Mouse (Mus musculus): Measurements from ENCODE around the gene Prok1. TPM values are rescaled to one million over a fixed set of nuclear protein-coding genes. Genes with fewer than 3 reads are reported as not detected.

The Prok1 gene
- polyA plus RNA-seq (2015; fragmentation: Nextera tagmentation; extraction: Ambion mirVana) = not detected in 2 replicates

DNA sequence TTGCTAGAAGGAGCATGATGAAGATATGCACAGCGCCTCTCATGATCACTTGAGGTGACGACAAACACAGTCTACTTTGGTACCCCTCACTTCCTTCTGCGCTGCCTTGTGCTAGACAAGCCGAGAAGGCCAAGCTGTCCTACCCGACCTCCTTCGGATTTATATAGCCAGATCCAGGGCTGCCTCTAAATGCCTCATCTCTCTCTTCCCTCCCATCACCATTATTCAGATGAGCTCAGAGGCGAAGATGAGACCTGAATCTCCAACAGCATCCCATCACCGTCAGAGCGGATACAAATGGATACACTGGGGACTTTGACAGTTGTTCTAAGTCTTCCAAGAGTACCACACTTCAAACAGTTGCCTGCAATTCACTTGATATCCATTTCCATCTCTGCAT lies at the start of gene Prok1:
TSS of gene Prok1 (minus strand) at position 101 of the 400 bp plus-strand sequence.
- no peak for ATAC-seq (ENCODE audit: insufficient number of reproducible peaks, low FRiP score, low TSS enrichment, low read depth)
- Histone ChIP-seq H3K27me3 (no peaks in the 10 kb centered on the region), H3K9me3 (replicated peaks) (no peaks in the 10 kb centered on the region), H3K36me3 (no peaks in the 10 kb centered on the region), H3K27ac (replicated peaks) (no peak within 1 kb of the TSS), H3K4me2 (replicated peaks) (no peak within 1 kb of the TSS), H3K9ac (no peak within 1 kb of the TSS), H3K4me1 (no peaks in the 10 kb centered on the region), H3K4me3 (replicated peaks) (no peak within 1 kb of the TSS)
- WGBS = 90% methylated on average over 9 of the region's 9 CpGs

DNA sequence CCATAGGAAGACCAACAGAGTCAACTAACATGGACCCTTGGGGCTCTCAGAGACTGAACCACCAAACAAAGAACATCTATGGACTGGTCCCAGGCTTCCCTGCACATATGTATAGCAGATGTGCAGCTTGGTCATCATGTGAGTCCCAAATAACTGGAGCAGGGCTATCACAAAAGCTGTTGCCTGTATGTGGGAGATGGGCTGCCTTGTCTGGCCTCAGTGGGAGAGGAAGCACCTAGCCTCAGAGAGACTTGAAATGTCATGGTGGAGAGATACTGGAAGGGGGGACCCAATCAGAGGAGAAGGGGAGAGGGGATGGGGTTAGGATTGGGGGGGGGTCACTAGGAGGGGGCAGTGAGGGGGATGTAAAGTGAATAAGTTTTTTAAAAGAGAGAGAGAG lies 47.8 kb upstream of the Prok1 start:
- Histone ChIP-seq H3K4me3 (replicated peaks) (no peak overlapping the region), H3K4me1 (peaks cover 4% of the 10 kb centered on the region; the same call in 1 of the 2 replicates), H3K27me3 (no peaks in the 10 kb centered on the region), H3K4me2 (replicated peaks) (no peak overlapping the region), H3K27ac (replicated peaks) (no peak overlapping the region), H3K36me3 (peaks cover 18% of the 10 kb centered on the region), H3K9ac (no peak overlapping the region), H3K9me3 (replicated peaks) (no peaks in the 10 kb centered on the region)
- ATAC-seq (ENCODE audit: insufficient number of reproducible peaks, low FRiP score, low TSS enrichment, low read depth) = no peak

DNA sequence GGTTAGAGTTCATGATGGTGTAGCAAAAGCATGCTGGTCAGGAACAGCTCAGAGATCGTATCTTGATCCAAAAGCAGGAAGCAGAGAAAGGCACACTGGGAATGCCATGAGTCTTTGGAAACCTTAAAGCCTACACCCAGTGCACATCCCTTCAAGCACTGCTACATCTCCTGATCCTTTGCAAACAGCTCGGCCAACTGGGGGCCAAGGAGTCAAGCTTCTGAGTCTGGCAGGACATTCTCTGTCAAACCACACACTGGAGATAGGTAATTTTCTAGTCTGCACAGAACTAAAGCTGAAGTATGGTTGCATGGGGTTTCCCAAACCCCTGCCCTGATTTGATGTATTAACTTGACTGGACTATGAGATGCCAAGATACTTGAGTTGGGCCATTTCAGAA lies 46.6 kb upstream of the Prok1 start:
- no peak overlapping the region for H3K27ac ChIP-seq (replicated peaks)
- no peaks in the 10 kb centered on the region for H3K9me3 ChIP-seq (replicated peaks)
- H3K9ac ChIP-seq = no peak overlapping the region
- H3K27me3 ChIP-seq = no peaks in the 10 kb centered on the region
- H3K4me3 ChIP-seq (replicated peaks) = no peak overlapping the region
- H3K4me2 ChIP-seq (replicated peaks) = no peak overlapping the region
- WGBS = 80% methylated on average over 2 of the region's 2 CpGs
- H3K36me3 ChIP-seq = peaks cover 25% of the 10 kb centered on the region
- no peak for ATAC-seq (ENCODE audit: insufficient number of reproducible peaks, low FRiP score, low TSS enrichment, low read depth)
- H3K4me1 ChIP-seq = peaks cover 4% of the 10 kb centered on the region; the same call in 1 of the 2 replicates

DNA sequence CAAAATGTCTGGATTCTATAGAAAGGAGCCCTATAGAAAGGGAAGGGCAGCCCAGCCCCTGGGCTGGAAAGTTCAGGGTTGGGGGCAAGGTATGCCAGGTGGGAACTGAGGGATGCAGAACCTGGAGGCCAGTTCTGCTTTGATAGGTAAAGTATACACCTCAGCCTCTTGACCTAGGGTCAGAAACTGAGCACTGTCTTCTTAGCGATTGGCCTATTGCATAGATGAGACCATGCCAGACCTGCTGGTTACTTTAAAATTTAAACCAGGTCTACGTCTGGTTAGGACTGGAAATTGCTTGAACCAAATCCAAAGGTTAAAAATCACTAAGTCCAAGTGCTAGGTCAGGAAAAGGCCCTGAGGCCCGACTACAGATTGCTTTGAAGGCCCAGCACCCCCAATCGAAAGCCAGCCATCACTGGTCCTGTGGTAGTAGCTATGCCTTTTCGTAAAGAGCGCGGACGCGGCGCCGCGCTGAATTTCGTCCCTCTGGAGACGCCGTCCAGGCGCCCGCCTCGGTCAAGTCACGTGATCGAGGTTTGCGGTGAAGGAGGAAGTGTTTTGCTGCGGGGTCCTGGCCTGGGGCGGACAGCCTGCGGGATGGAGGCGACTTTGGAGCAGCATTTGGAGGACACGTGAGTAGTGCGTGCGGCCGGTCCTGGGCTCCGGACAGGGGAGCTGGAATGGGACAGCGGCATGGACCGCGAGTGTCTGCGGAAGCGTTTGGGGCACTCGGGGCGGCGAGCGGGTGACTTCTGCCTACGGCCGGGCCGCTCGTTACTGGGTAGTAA lies 39.2 kb upstream of the Prok1 start, which contains the start of gene Lamtor5:
TSS of gene Lamtor5 (plus strand) at position 380 of the 791 bp plus-strand sequence.
- no peaks in the 10 kb centered on the region for H3K27me3 ChIP-seq
- H3K36me3 ChIP-seq = peaks cover 16% of the 10 kb centered on the region
- 2% methylated on average over 43 of the region's 43 CpGs for WGBS
- H3K4me3 ChIP-seq (replicated peaks) = peak within 1 kb of the TSS; percentile 85
- H3K9me3 ChIP-seq (replicated peaks) = no peaks in the 10 kb centered on the region
- no peak within 1 kb of the TSS for H3K27ac ChIP-seq (replicated peaks)
- peak; percentile 84 for ATAC-seq (ENCODE audit: insufficient number of reproducible peaks, low FRiP score, low TSS enrichment, low read depth)
- H3K9ac ChIP-seq = peak within 1 kb of the TSS; percentile 85
- peaks cover 15% of the 10 kb centered on the region for H3K4me1 ChIP-seq
- H3K4me2 ChIP-seq (replicated peaks) = peak within 1 kb of the TSS; percentile 62

DNA sequence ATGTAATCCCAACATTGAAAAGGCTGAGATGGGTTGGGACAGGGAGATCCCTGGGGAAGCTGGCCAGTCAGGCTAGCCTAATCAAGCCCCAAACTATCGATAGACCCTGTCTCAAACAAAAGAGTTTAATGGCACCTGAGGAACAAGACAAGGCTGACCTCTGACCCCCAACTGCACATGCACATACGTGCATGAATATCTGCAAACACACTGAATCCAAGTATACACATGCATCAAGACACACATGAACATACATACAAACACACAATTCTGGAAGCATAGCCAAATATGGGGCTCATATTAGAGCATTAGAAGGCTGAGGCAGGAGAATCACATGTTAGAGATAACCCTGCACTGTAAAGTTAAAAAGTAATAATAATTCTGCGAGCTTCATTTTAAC lies 37.1 kb upstream of the Prok1 start:
- no peaks in the 10 kb centered on the region for H3K9me3 ChIP-seq (replicated peaks)
- H3K4me1 ChIP-seq = peaks cover 15% of the 10 kb centered on the region
- no peaks in the 10 kb centered on the region for H3K27me3 ChIP-seq
- WGBS = 81% methylated on average over 3 of the region's 3 CpGs
- no peak overlapping the region for H3K4me3 ChIP-seq (replicated peaks)
- H3K27ac ChIP-seq (replicated peaks) = no peak overlapping the region
- no peak overlapping the region for H3K4me2 ChIP-seq (replicated peaks)
- H3K9ac ChIP-seq = no peak overlapping the region
- no peak for ATAC-seq (ENCODE audit: insufficient number of reproducible peaks, low FRiP score, low TSS enrichment, low read depth)
- H3K36me3 ChIP-seq = no peaks in the 10 kb centered on the region

DNA sequence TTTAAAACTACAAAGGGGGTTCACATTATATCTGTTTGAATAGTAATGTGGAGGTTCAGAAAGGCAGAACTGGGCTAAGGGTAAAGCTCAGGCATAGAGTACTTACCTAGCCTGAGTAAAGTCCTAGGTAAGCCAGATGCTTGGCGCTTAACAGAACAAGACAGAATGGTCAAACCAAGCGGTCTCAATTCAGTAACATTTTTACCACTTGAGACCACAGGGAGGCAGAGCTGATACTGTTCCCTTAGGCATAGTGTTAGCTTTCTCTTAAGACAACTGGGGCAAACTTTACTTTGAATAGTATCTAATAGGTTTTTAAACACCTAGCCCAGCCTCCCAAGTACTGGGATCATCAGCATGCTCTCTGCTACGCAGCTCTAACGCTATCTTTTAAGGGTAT lies 36.5 kb upstream of the Prok1 start:
- ATAC-seq (ENCODE audit: insufficient number of reproducible peaks, low FRiP score, low TSS enrichment, low read depth) = no peak
- H3K9me3 ChIP-seq (replicated peaks) = no peaks in the 10 kb centered on the region
- 45% methylated on average over 4 of the region's 4 CpGs for WGBS

DNA sequence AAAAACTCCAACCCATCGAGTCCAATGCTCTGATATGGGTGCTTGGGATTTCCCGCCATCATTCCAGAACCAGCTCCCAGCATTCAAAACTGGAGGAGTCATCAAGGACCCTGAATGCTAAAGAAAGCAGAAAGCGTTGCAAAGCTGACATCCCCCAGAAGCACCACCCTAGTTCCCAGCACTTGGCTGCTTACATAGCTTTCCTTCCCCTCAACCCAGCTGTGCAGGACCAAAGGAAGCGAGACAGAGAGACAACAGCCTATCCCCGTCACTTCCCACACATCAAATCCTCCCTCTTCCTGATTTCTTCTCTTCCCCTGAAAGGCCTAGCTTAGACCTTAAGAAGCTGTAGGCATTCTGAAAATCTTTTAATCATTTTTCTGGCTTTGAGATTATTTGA lies 35.8 kb upstream of the Prok1 start:
- Histone ChIP-seq H3K27ac (replicated peaks) (no peak overlapping the region), H3K4me1 (peaks cover 15% of the 10 kb centered on the region), H3K36me3 (no peaks in the 10 kb centered on the region), H3K9me3 (replicated peaks) (no peaks in the 10 kb centered on the region), H3K9ac (no peak overlapping the region), H3K4me3 (replicated peaks) (no peak overlapping the region), H3K27me3 (no peaks in the 10 kb centered on the region), H3K4me2 (replicated peaks) (no peak overlapping the region)
- ATAC-seq (ENCODE audit: insufficient number of reproducible peaks, low FRiP score, low TSS enrichment, low read depth) = no peak
- WGBS = 57% methylated on average over 5 of the region's 5 CpGs

More for the DNA sequence above, 36.5 kb upstream of the Prok1 start:
- H3K9ac ChIP-seq = no peak overlapping the region
- H3K27me3 ChIP-seq = no peaks in the 10 kb centered on the region
- H3K4me2 ChIP-seq (replicated peaks) = no peak overlapping the region
- no peak overlapping the region for H3K4me3 ChIP-seq (replicated peaks)
- no peaks in the 10 kb centered on the region for H3K36me3 ChIP-seq
- peaks cover 15% of the 10 kb centered on the region for H3K4me1 ChIP-seq
- H3K27ac ChIP-seq (replicated peaks) = no peak overlapping the region

DNA sequence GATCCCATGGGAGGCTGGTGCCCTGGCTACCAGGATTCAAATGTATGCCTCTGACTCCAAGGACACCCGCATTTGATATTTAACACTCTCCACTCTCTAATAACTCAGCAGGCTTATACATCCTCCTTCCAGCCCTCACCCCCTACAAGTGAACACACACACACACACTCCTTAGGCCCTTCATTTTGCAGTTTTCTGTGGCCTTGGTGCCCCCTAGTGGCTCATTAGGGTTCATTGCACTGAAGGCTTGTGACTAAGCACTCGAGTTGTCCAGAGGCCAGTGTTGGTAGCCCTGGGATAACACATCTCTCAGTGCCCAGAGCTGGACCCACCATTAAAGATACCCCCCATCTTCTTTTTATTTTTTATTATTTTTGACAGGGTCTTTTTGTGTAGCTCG lies 34.3 kb upstream of the Prok1 start:
- no peak for ATAC-seq (ENCODE audit: insufficient number of reproducible peaks, low FRiP score, low TSS enrichment, low read depth)
- 10% methylated on average over 3 of the region's 3 CpGs for WGBS
- peaks cover 6% of the 10 kb centered on the region for H3K4me1 ChIP-seq

DNA sequence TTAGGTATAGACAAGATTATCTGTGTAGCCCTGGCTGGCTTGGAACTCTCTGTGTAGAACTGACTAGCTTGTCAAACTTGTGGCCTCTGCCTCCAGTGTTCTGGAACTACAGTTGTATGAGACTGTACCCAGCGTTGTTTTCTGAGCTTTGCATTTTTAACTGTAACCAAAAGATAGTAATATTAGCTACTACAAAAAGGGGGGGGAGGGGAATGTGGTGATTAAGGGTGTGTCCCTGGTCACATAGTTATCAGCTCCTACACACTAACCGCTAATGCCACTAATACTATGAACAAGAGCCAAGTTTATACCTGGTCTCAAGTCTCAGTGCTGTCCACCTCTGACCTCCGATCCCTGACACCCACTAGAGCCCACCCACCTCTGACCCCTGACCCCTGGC lies 32.9 kb upstream of the Prok1 start:
- Histone ChIP-seq H3K9me3 (replicated peaks) (no peaks in the 10 kb centered on the region), H3K4me1 (no peaks in the 10 kb centered on the region), H3K27me3 (no peaks in the 10 kb centered on the region), H3K36me3 (no peaks in the 10 kb centered on the region), H3K4me2 (replicated peaks) (no peak overlapping the region), H3K9ac (no peak overlapping the region), H3K27ac (replicated peaks) (no peak overlapping the region), H3K4me3 (replicated peaks) (no peak overlapping the region)
- 86% methylated on average over 3 of the region's 3 CpGs for WGBS
- ATAC-seq (ENCODE audit: insufficient number of reproducible peaks, low FRiP score, low TSS enrichment, low read depth) = no peak

More for the DNA sequence above, 34.3 kb upstream of the Prok1 start:
- Histone ChIP-seq H3K27me3 (no peaks in the 10 kb centered on the region), H3K4me3 (replicated peaks) (no peak overlapping the region), H3K9me3 (replicated peaks) (no peaks in the 10 kb centered on the region), H3K36me3 (no peaks in the 10 kb centered on the region), H3K4me2 (replicated peaks) (no peak overlapping the region), H3K27ac (replicated peaks) (no peak overlapping the region), H3K9ac (no peak overlapping the region)

DNA sequence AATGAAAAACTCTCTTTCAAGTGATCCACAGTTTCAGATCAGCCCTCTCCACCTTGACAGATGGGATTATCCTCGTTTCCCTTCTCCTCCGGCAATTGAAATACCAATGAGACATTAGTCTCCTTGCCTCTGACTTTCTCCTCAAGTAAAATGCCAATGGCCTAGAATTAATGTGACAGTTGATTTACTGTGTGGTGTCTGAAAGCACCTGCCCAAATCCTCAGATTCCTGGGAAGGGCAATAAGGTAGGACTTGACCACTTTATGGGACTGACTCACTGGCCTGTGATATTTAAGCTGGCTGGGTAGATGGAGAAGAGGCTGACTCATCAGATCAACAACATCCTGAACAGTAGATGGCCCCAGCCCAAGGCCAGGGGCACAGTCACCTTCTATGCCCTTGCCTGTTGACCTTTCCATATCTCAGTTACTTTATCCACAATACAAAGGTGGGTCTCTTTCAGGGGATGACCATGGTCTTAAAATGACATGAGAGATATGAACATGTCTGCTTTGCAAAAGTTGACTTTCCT lies 27.4 kb upstream of the Prok1 start:
- no peak overlapping the region for H3K4me2 ChIP-seq (replicated peaks)
- no peaks in the 10 kb centered on the region for H3K36me3 ChIP-seq
- WGBS = 69% methylated on average over 2 of the region's 2 CpGs
- H3K27me3 ChIP-seq = no peaks in the 10 kb centered on the region
- no peak overlapping the region for H3K9ac ChIP-seq
- H3K4me3 ChIP-seq (replicated peaks) = no peak overlapping the region
- ATAC-seq (ENCODE audit: insufficient number of reproducible peaks, low FRiP score, low TSS enrichment, low read depth) = no peak
- H3K27ac ChIP-seq (replicated peaks) = no peak overlapping the region
- H3K4me1 ChIP-seq = no peaks in the 10 kb centered on the region
- H3K9me3 ChIP-seq (replicated peaks) = no peaks in the 10 kb centered on the region

DNA sequence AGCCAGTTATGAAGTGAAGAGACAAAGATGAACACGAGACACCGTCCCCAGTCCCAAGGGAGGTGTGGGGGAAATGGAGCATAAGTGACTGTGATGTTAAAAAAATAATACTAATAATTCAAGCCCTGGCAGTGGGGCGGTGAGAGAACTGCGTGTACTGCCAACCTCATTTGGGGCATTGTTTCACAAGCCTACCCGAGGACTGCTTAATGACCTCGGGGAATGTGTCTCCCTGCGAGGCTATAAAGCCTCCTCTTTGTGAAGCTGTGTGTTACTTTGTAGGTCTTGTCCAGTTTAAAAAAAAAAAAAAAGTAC lies 22.3 kb upstream of the Prok1 start:
- H3K4me2 ChIP-seq (replicated peaks) = no peak overlapping the region
- H3K27me3 ChIP-seq = no peaks in the 10 kb centered on the region
- H3K9me3 ChIP-seq (replicated peaks) = no peaks in the 10 kb centered on the region
- no peak overlapping the region for H3K27ac ChIP-seq (replicated peaks)
- H3K9ac ChIP-seq = no peak overlapping the region
- ATAC-seq (ENCODE audit: insufficient number of reproducible peaks, low FRiP score, low TSS enrichment, low read depth) = no peak
- no peak overlapping the region for H3K4me3 ChIP-seq (replicated peaks)
- peaks cover 8% of the 10 kb centered on the region; the same call in 1 of the 2 replicates for H3K4me1 ChIP-seq
- WGBS = 39% methylated on average over 7 of the region's 7 CpGs
- H3K36me3 ChIP-seq = no peaks in the 10 kb centered on the region
